Mouse (Mus musculus): Measurements from ENCODE around the gene H2-M2. TPM values are rescaled to one million over a fixed set of nuclear protein-coding genes. Genes with fewer than 3 reads are reported as not detected.

H2-M2 gene
- polyA plus RNA-seq (2015; fragmentation: Nextera tagmentation; extraction: Ambion mirVana): 0.16 TPM in 1 of 2 replicates, not detected in the other

DNA sequence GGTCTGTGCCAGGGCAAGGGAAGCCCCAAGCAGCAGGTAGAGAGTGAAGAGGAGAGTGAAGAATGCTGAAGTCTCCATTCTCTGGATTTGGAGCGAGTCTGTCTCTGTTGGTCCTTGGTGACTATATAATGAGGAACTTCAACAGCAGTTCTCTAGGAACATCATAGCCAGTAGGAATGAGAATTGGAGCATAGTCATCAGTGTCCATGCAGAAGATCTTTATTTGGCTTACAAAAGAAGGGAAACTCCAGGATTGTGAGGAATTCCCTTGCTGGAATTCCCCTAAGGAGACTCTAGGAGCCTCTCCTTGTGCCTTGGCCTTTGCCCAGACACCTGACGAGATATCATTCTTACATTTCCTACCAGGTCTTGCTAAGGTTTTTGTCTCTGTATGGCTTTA, at the start of gene H2-M2:
H2-M2 (minus strand) TSS at position 101 of the 400 bp plus-strand sequence.

DNA sequence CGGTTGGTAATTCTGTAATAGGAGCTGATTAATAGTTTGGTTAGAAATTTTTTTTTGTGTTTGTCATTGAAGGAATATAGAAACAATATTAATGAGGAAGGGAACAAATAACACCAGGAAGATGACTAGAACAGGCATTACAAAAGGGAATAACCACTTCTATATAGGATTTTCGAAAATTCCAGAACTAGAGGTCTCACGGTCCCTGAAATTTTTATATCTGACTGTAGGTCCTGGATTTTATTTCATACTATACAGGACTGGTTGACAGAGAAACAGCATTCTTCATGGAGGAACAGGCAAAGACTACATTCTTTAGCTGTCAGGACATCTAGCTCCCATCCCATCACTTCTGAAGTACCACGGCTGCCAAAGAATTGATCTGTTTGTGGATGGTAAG, 24.4 kb upstream of the H2-M2 start, which contains the start of gene Olfr111:
Olfr111 (plus strand) TSS at position 301 of the 400 bp plus-strand sequence.

DNA sequence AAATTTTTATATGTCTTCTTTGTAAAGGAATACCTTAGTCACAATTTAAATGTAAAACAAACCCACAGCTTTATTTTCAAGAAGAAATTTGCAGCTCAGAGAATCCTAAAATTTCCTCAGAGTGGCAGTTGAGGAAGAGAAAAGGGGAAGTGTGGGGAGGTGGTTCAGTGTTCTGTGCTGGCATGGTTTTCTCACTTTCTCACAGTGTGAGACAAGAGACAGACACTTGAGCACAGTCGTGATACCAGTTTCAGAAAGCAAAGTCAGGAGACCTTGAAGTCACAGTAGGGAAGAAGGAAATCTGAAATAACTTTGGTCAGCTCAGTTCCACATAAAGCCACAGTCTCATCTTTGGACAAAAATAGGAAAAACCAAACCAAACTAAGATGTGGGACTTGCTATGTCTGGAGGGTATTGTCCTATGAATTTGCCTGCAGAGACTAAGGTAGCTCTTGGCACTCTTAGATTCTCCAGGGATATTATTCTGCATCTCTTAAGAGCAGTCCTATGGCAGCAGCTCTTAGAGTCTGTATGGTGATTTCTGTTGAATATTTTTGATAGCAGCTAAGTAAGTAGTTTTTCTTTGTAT, 8.7 kb upstream of the H2-M2 start, which contains the start of gene Olfr110:
Olfr110 (plus strand) TSS at position 539 of the 589 bp plus-strand sequence.

DNA sequence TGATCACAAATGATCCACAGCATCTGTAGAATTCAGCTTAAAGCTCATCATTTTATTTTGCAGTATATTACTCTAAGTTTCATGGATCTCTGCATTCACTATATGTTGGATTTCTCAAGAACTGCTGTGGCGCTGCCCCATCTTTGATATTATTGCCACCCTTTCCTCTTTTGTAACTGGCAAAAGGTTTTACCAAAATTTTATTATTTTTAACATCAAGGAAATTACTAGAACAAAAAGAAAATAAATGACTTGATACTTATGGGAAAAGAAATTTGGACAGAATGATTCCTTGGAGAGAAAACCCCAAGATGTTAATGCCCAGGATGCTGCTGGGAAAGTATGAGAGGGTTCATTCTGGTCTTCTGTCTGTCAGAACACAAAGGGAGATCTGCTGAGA, 24.7 kb downstream of the H2-M2 start, which contains the start of gene Olfr109:
Olfr109 (plus strand) TSS at position 301 of the 400 bp plus-strand sequence.

DNA sequence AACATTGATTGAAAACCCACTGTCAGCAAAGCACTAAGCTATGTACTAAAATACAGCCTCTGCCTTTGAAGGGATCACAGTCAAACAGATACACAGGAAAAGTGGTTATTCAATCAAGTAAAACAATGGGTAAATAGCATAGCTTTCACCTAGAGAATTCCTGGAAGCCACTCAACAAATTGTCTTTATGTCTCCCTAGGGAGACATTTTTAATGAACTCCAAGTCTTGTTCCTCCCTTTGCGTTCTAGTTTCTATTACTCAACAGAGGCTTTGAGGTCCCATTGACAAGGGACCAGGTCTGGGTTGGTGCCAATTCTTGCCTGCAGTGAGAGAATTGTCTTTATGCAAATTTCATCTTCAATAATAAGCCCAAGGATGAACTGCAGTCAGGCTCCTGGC, 38.2 kb downstream of the H2-M2 start, which contains the start of gene Olfr108:
Olfr108 (plus strand) TSS at position 301 of the 400 bp plus-strand sequence.

Other genes with a start within 250 kb of the H2-M2 start
- gene Olfr97, start 246.2 kb downstream of the H2-M2 start, polyA plus RNA-seq (2015; fragmentation: Nextera tagmentation; extraction: Ambion mirVana): not detected in 2 replicates
- gene Olfr98, start 219.8 kb downstream of the H2-M2 start, polyA plus RNA-seq (2015; fragmentation: Nextera tagmentation; extraction: Ambion mirVana): not detected in 2 replicates
- 5.1 and 6.1 TPM in 2 replicates for gene H2-M3, start 213.3 kb downstream of the H2-M2 start, polyA plus RNA-seq (2015; fragmentation: Nextera tagmentation; extraction: Ambion mirVana)
- gene Olfr99, start 200.1 kb downstream of the H2-M2 start, polyA plus RNA-seq (2015; fragmentation: Nextera tagmentation; extraction: Ambion mirVana): not detected in 2 replicates
- gene Olfr101, start 179.2 kb downstream of the H2-M2 start, polyA plus RNA-seq (2015; fragmentation: Nextera tagmentation; extraction: Ambion mirVana): not detected in 2 replicates
- gene Olfr102, start 166.5 kb downstream of the H2-M2 start, polyA plus RNA-seq (2015; fragmentation: Nextera tagmentation; extraction: Ambion mirVana): not detected in 2 replicates
- gene Olfr103, start 143.9 kb downstream of the H2-M2 start, polyA plus RNA-seq (2015; fragmentation: Nextera tagmentation; extraction: Ambion mirVana): not detected in 2 replicates
- gene Olfr104-ps, start 124.0 kb downstream of the H2-M2 start, polyA plus RNA-seq (2015; fragmentation: Nextera tagmentation; extraction: Ambion mirVana): not detected in 2 replicates
- gene Olfr105-ps, start 104.5 kb downstream of the H2-M2 start, polyA plus RNA-seq (2015; fragmentation: Nextera tagmentation; extraction: Ambion mirVana): not detected in 2 replicates
- gene Olfr106-ps, start 93.2 kb downstream of the H2-M2 start, polyA plus RNA-seq (2015; fragmentation: Nextera tagmentation; extraction: Ambion mirVana): not detected in 2 replicates
- gene Olfr107, start 84.3 kb downstream of the H2-M2 start, polyA plus RNA-seq (2015; fragmentation: Nextera tagmentation; extraction: Ambion mirVana): not detected in 2 replicates
- gene Olfr108, start 38.1 kb downstream of the H2-M2 start, polyA plus RNA-seq (2015; fragmentation: Nextera tagmentation; extraction: Ambion mirVana): not detected in 2 replicates
- gene Olfr109, start 24.6 kb downstream of the H2-M2 start, polyA plus RNA-seq (2015; fragmentation: Nextera tagmentation; extraction: Ambion mirVana): not detected in 2 replicates
- not detected in 2 replicates for gene Olfr110, start 8.9 kb upstream of the H2-M2 start, polyA plus RNA-seq (2015; fragmentation: Nextera tagmentation; extraction: Ambion mirVana)
- gene Olfr111, start 24.5 kb upstream of the H2-M2 start, polyA plus RNA-seq (2015; fragmentation: Nextera tagmentation; extraction: Ambion mirVana): 0.05 TPM in 1 of 2 replicates, not detected in the other
- gene Olfr112, start 85.9 kb upstream of the H2-M2 start, polyA plus RNA-seq (2015; fragmentation: Nextera tagmentation; extraction: Ambion mirVana): not detected in 2 replicates
- not detected in 2 replicates for gene Olfr113, start 94.1 kb upstream of the H2-M2 start, polyA plus RNA-seq (2015; fragmentation: Nextera tagmentation; extraction: Ambion mirVana)
- gene Olfr114, start 109.2 kb upstream of the H2-M2 start, polyA plus RNA-seq (2015; fragmentation: Nextera tagmentation; extraction: Ambion mirVana): not detected in 2 replicates
- gene Olfr115, start 143.6 kb upstream of the H2-M2 start, polyA plus RNA-seq (2015; fragmentation: Nextera tagmentation; extraction: Ambion mirVana): not detected in 2 replicates
- not detected in 2 replicates for gene Olfr116, start 143.6 kb upstream of the H2-M2 start, polyA plus RNA-seq (2015; fragmentation: Nextera tagmentation; extraction: Ambion mirVana)
- gene Olfr117, start 180.2 kb upstream of the H2-M2 start, polyA plus RNA-seq (2015; fragmentation: Nextera tagmentation; extraction: Ambion mirVana): not detected in 2 replicates
- gene Olfr118, start 183.4 kb upstream of the H2-M2 start, polyA plus RNA-seq (2015; fragmentation: Nextera tagmentation; extraction: Ambion mirVana): not detected in 2 replicates
- not detected in 2 replicates for gene Olfr119, start 213.0 kb upstream of the H2-M2 start, polyA plus RNA-seq (2015; fragmentation: Nextera tagmentation; extraction: Ambion mirVana)
- not detected in 2 replicates for gene Olfr120, start 238.3 kb upstream of the H2-M2 start, polyA plus RNA-seq (2015; fragmentation: Nextera tagmentation; extraction: Ambion mirVana)